Mouse (Mus musculus) stomach, embryonic 14.5 days (tissue): ENCODE results near the gene Ift88. TPM values are rescaled to one million over a fixed set of nuclear protein-coding genes. Genes with fewer than 3 reads are reported as not detected.

ENCODE experiments used
- ATAC-seq: fragments of 200-750 bp; cut with Nextera tagmentation; 2 replicates; pipeline ENCODE4 v1.8.0; 2017; ENCODE audit warnings: low read depth, moderate TSS enrichment; ENCODE audit not compliant: insufficient number of reproducible peaks, insufficient read depth, low FRiP score
- H3K27ac ChIP-seq: fragments of 300-500 bp; sonication (generic); 2 replicates; pipeline ENCODE4 v1.5.1; 2014; ENCODE audit warnings: mild to moderate bottlenecking, low read length, moderate library complexity, mixed read lengths
- H3K27me3 ChIP-seq: fragments of 300-500 bp; sonication (generic); 2 replicates; pipeline ENCODE4 v1.6.1; 2014; ENCODE audit warnings: low read length, control low read depth, mixed read lengths; ENCODE audit not compliant: control insufficient read depth, insufficient read depth
- H3K36me3 ChIP-seq: fragments of 300-500 bp; sonication (generic); 2 replicates; pipeline ENCODE4 v1.6.1; 2014; ENCODE audit warnings: mild to moderate bottlenecking, control low read depth, low read length, moderate library complexity, mixed read lengths; ENCODE audit not compliant: control insufficient read depth, insufficient read depth
- H3K4me1 ChIP-seq: fragments of 300-500 bp; sonication (generic); 2 replicates; pipeline ENCODE4 v1.6.1; 2014; ENCODE audit warnings: low read length, control low read depth, mixed read lengths; ENCODE audit not compliant: control insufficient read depth, insufficient read depth
- H3K4me2 ChIP-seq: fragments of 300-500 bp; sonication (generic); replicated peaks from 2 replicates; pipeline ENCODE4 v1.6.1; 2014; ENCODE audit warnings: low read depth, low read length, control low read depth
- H3K4me3 ChIP-seq: fragments of 300-500 bp; sonication (generic); 2 replicates; pipeline ENCODE4 v1.5.1; 2014; ENCODE audit warnings: low read depth, low read length, control low read depth
- H3K9ac ChIP-seq: fragments of 300-500 bp; sonication (generic); replicated peaks from 2 replicates; pipeline ENCODE4 v1.6.1; 2014; ENCODE audit warnings: low read depth, mild to moderate bottlenecking, control low read depth, low read length, moderate library complexity, mixed read lengths
- H3K9me3 ChIP-seq: fragments of 300-500 bp; sonication (generic); 2 replicates; pipeline ENCODE4 v1.6.1; 2016; ENCODE audit warnings: low read depth, low read length, control low read depth; ENCODE audit not compliant: control insufficient read depth
- WGBS: fragments of 180-500 bp; shearing (Covaris S2); extraction: QIAGEN DNeasy Blood & Tissue Kit; methylation state at CpG from one replicate; pipeline ENCODE4 v1.1.7; 2014; 5-methylcytosine and 5-hydroxymethylcytosine counted together
- polyA plus RNA-seq: library from polyadenylated mRNA; unstranded; fragments of >200 nt; fragmentation: Nextera tagmentation; extraction: Ambion mirVana; gene quantifications from 2 replicates; pipeline ENCODE4 v1.2.1, GENCODE M21; 2014

Ift88 gene
- polyA plus RNA-seq, 1 experiment from 2014 or later = 22.8 TPM

- no peaks in the 10 kb centered on the region for H3K27me3 ChIP-seq
- H3K4me2 ChIP-seq = no peak overlapping the region
- no peak overlapping the region for H3K9ac ChIP-seq
- H3K4me3 ChIP-seq = no peak overlapping the region
- H3K36me3 ChIP-seq = peaks cover 4% of the 10 kb centered on the region; the same call in 1 of the 2 replicates
- no peak for ATAC-seq
- no peaks in the 10 kb centered on the region for H3K9me3 ChIP-seq
- no peak overlapping the region for H3K27ac ChIP-seq
- no peaks in the 10 kb centered on the region for H3K4me1 ChIP-seq
Observed at GRCm38 (mm10) chr14:57552945-57553344, 129.1 kb downstream of the Ift88 start.

GRCm38 (mm10) chr14:57554434-57554833 is 130.6 kb downstream of the Ift88 start:
- Histone ChIP-seq H3K27ac (no peak overlapping the region), H3K4me2 (no peak overlapping the region), H3K9ac (no peak overlapping the region), H3K27me3 (no peaks in the 10 kb centered on the region), H3K36me3 (0 out of 2 replicates have a peak, but pooled peaks cover 4% of the 10 kb centered on the region), H3K4me1 (no peaks in the 10 kb centered on the region), H3K9me3 (no peaks in the 10 kb centered on the region), H3K4me3 (no peak overlapping the region)
- ATAC-seq = no peak
- 84% methylated on average over 5 of the region's 5 CpGs for WGBS

GRCm38 (mm10) chr14:57555471-57556070 is 131.7 kb downstream of the Ift88 start:
- no peaks in the 10 kb centered on the region for H3K4me1 ChIP-seq
- no peaks in the 10 kb centered on the region for H3K27me3 ChIP-seq
- H3K9me3 ChIP-seq = no peaks in the 10 kb centered on the region
- H3K36me3 ChIP-seq = 0 out of 2 replicates have a peak, but pooled peaks cover 4% of the 10 kb centered on the region
- no peak overlapping the region for H3K4me3 ChIP-seq
- no peak overlapping the region for H3K4me2 ChIP-seq
- no peak overlapping the region for H3K9ac ChIP-seq
- ATAC-seq = no peak
- 86% methylated on average over 7 of the region's 7 CpGs for WGBS
- no peak overlapping the region for H3K27ac ChIP-seq

- Histone ChIP-seq H3K36me3 (0 out of 2 replicates have a peak, but pooled peaks cover 4% of the 10 kb centered on the region), H3K9ac (no peak overlapping the region), H3K9me3 (no peaks in the 10 kb centered on the region), H3K27me3 (no peaks in the 10 kb centered on the region), H3K4me3 (no peak overlapping the region), H3K27ac (no peak overlapping the region), H3K4me2 (no peak overlapping the region), H3K4me1 (no peaks in the 10 kb centered on the region)
- 82% methylated on average over 1 of the region's 1 CpGs for WGBS
- ATAC-seq = no peak
Observed at GRCm38 (mm10) chr14:57556922-57557321, 133.1 kb downstream of the Ift88 start.

- no peaks in the 10 kb centered on the region; the same call in 1 of the 2 replicates for H3K36me3 ChIP-seq
- ATAC-seq = no peak
- WGBS = 89% methylated on average over 6 of the region's 6 CpGs
Observed at GRCm38 (mm10) chr14:57565626-57566025, 141.8 kb downstream of the Ift88 start.

More at GRCm38 (mm10) chr14:57565626-57566025, 141.8 kb downstream of the Ift88 start:
- H3K4me2 ChIP-seq = no peak overlapping the region
- no peaks in the 10 kb centered on the region for H3K27me3 ChIP-seq
- no peak overlapping the region for H3K4me3 ChIP-seq
- peaks cover 2% of the 10 kb centered on the region; the same call in 1 of the 2 replicates for H3K4me1 ChIP-seq
- no peak overlapping the region for H3K27ac ChIP-seq
- H3K9ac ChIP-seq = no peak overlapping the region
- no peaks in the 10 kb centered on the region for H3K9me3 ChIP-seq

Other genes starting within 250 kb of the Ift88 start
- gene Cryl1, start 25.5 kb upstream of the Ift88 start, polyA plus RNA-seq = 31.9 and 33.1 TPM in 2 replicates
- gene Il17d, start 100.7 kb downstream of the Ift88 start, polyA plus RNA-seq = 3.4 and 4.4 TPM in 2 replicates
- gene Eef1akmt1, start 147.6 kb downstream of the Ift88 start, polyA plus RNA-seq = 92.2 and 103 TPM in 2 replicates
- 36.1 and 36.2 TPM in 2 replicates for gene Xpo4, start 241.4 kb downstream of the Ift88 start, polyA plus RNA-seq